In the genomic region with DNA sequence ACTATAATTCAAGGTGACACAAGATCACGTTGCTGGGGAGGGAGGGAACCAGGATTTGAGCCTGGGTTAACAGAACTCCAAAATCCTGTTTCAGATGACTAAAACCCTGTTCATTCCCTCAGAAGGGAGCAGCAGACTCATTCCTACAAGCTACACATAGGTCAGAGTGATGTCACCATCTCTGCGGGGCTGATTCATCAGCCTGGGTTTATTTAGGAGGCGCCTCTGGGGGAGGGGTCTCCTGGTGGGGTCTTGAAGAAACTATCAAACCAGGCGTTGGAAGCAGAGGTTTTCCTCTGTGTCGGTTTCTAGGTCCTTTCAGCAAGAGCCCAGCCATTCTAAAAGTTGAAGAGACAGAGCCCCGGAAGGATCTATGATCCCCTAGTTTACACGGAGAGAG, we compare ENCODE assay signal across 8 mouse cellular contexts. TPM values are rescaled to one million over a fixed set of nuclear protein-coding genes. Genes with fewer than 3 reads are reported as not detected.
DNase-seq lines count a peak whose midpoint lies in the region; ATAC-seq lines count a peak whose summit lies in the region.

No protein-coding gene starts in this region.

- H3K4me3 ChIP-seq in megakaryocyte, embryonic 14.5 days (replicated peaks): peak overlapping the region; percentile 99
- peak overlapping the region; percentile 98 for H3K4me3 ChIP-seq in limb, embryonic 10.5 days
- peak overlapping the region; percentile 89 for H3K4me3 ChIP-seq in stomach, embryonic 14.5 days (ENCODE audit: low read depth, low read length)

- no peak for ATAC-seq in megakaryocyte, adult 5-6 weeks (ENCODE audit: poor library complexity, severe bottlenecking)
- ATAC-seq in stomach, embryonic 14.5 days (ENCODE audit: insufficient number of reproducible peaks, insufficient read depth, low FRiP score, low read depth): no peak

- peaks cover 7% of the 10 kb centered on the region for H3K9me3 ChIP-seq in megakaryocyte, embryonic 14.5 days
- no peaks in the 10 kb centered on the region for H3K9me3 ChIP-seq in limb, embryonic 10.5 days (replicated peaks)
- no peaks in the 10 kb centered on the region for H3K9me3 ChIP-seq in stomach, embryonic 14.5 days (ENCODE audit: control insufficient read depth, low read depth, low read length)

- peaks cover 50% of the 10 kb centered on the region for H3K4me1 ChIP-seq in megakaryocyte, embryonic 14.5 days
- H3K4me1 ChIP-seq in limb, embryonic 10.5 days: peaks cover 47% of the 10 kb centered on the region
- H3K4me1 ChIP-seq in stomach, embryonic 14.5 days (ENCODE audit: control insufficient read depth, insufficient read depth, low read length): peaks cover 22% of the 10 kb centered on the region; the same call in 1 of the 2 replicates

- H3K27me3 ChIP-seq in megakaryocyte, embryonic 14.5 days (replicated peaks): peaks cover 27% of the 10 kb centered on the region
- peaks cover 14% of the 10 kb centered on the region for H3K27me3 ChIP-seq in limb, embryonic 10.5 days (ENCODE audit: low read depth, poor library complexity, severe bottlenecking)
- H3K27me3 ChIP-seq in stomach, embryonic 14.5 days (ENCODE audit: control insufficient read depth, insufficient read depth, low read length): no peaks in the 10 kb centered on the region

- 18% methylated on average over 7 of the region's 7 CpGs for WGBS in limb, embryonic 10.5 days
- 13% methylated on average over 7 of the region's 7 CpGs for WGBS in stomach, embryonic 14.5 days

- DNase-seq in adrenal gland, adult 2 months: peak; percentile 64
- DNase-seq in adrenal gland, postnatal 25 days: no peak
- peak; percentile 39 for DNase-seq in limb, embryonic 10.5 days (ENCODE audit: low spot score)
- no peak for DNase-seq in right cerebral cortex, postnatal 25 days
- no peak for DNase-seq in cerebellum, postnatal 14 days

- peak overlapping the region; percentile 98 for H3K4me2 ChIP-seq in stomach, embryonic 14.5 days (replicated peaks; ENCODE audit: low read depth, low read length)

- peak overlapping the region; percentile 74; the same call in 1 of the 2 replicates for H3K9ac ChIP-seq in stomach, embryonic 14.5 days (replicated peaks; ENCODE audit: low read depth, low read length)

- H3K27ac ChIP-seq in limb, embryonic 10.5 days: peak overlapping the region; percentile 97
- H3K27ac ChIP-seq in stomach, embryonic 14.5 days (ENCODE audit: low read length): peak overlapping the region; percentile 85

- H3K36me3 ChIP-seq in megakaryocyte, embryonic 14.5 days (replicated peaks; ENCODE audit: low read length): peaks cover 9% of the 10 kb centered on the region
- peaks cover 12% of the 10 kb centered on the region for H3K36me3 ChIP-seq in limb, embryonic 10.5 days
- H3K36me3 ChIP-seq in stomach, embryonic 14.5 days (ENCODE audit: control insufficient read depth, insufficient read depth, low read length): peaks cover 4% of the 10 kb centered on the region

RNA-seq across cellular contexts. Expression of a gene that starts 0.7 kb away (rescaled TPM):
- 10 to 100 TPM; 36.5 to 49.5 TPM for total RNA-seq in adrenal gland, adult 2 months (2021)
- 61.7 and 65.0 TPM in 2 replicates for polyA plus RNA-seq in adrenal gland, adult 2 months (2012; rRNA removed)
- total RNA-seq in adrenal gland, postnatal 25 days (2021): 42.9 and 57.5 TPM in 2 replicates
- 2.0 and 8.4 TPM in 2 replicates for polyA plus RNA-seq in megakaryocyte, embryonic 14.5 days (2012; ENCODE audit: insufficient read depth, low replicate concordance)
- total RNA-seq in megakaryocyte, adult 5-6 weeks (2015): 4.4 and 6.1 TPM in 2 replicates
- 3.6 and 6.3 TPM in 2 replicates for total RNA-seq in megakaryocyte, adult 5-6 weeks (2017)
- polyA plus RNA-seq in limb, embryonic 10.5 days (2016; fragmentation: Nextera tagmentation; extraction: Ambion mirVana): 6.8 and 9.7 TPM in 2 replicates
- 12.1 and 12.5 TPM in 2 replicates for polyA plus RNA-seq in stomach, embryonic 14.5 days (2014; fragmentation: Nextera tagmentation; extraction: Ambion mirVana)

RNA-seq across cellular contexts. Expression of a gene that starts 32.8 kb away (rescaled TPM):
- 100 to 1,000 TPM in 1 of 2 experiments, 10 to 100 TPM in 1; 92.8 to 151 TPM for total RNA-seq in adrenal gland, adult 2 months (2021)
- 48.1 and 48.3 TPM in 2 replicates for polyA plus RNA-seq in adrenal gland, adult 2 months (2012; rRNA removed)
- 110 and 122 TPM in 2 replicates for total RNA-seq in adrenal gland, postnatal 25 days (2021)
- 56.4 and 173 TPM in 2 replicates for polyA plus RNA-seq in megakaryocyte, embryonic 14.5 days (2012; ENCODE audit: insufficient read depth, low replicate concordance)
- total RNA-seq in megakaryocyte, adult 5-6 weeks (2015): 46.0 and 49.2 TPM in 2 replicates
- 39.6 and 54.1 TPM in 2 replicates for total RNA-seq in megakaryocyte, adult 5-6 weeks (2017)
- polyA plus RNA-seq in limb, embryonic 10.5 days (2016; fragmentation: Nextera tagmentation; extraction: Ambion mirVana): 351 and 426 TPM in 2 replicates
- polyA plus RNA-seq in stomach, embryonic 14.5 days (2014; fragmentation: Nextera tagmentation; extraction: Ambion mirVana): 367 and 376 TPM in 2 replicates

RNA-seq across cellular contexts. Expression of a gene that starts 33.0 kb away (rescaled TPM):
- 100 to 1,000 TPM; 136 to 160 TPM for total RNA-seq in adrenal gland, adult 2 months (2021)
- 94.1 and 119 TPM in 2 replicates for polyA plus RNA-seq in adrenal gland, adult 2 months (2012; rRNA removed)
- 150 and 151 TPM in 2 replicates for total RNA-seq in adrenal gland, postnatal 25 days (2021)
- polyA plus RNA-seq in megakaryocyte, embryonic 14.5 days (2012; ENCODE audit: insufficient read depth, low replicate concordance): 9.1 and 10.8 TPM in 2 replicates
- 110 and 116 TPM in 2 replicates for total RNA-seq in megakaryocyte, adult 5-6 weeks (2015)
- 153 and 155 TPM in 2 replicates for total RNA-seq in megakaryocyte, adult 5-6 weeks (2017)
- polyA plus RNA-seq in limb, embryonic 10.5 days (2016; fragmentation: Nextera tagmentation; extraction: Ambion mirVana): 278 and 295 TPM in 2 replicates
- 218 and 224 TPM in 2 replicates for polyA plus RNA-seq in stomach, embryonic 14.5 days (2014; fragmentation: Nextera tagmentation; extraction: Ambion mirVana)

RNA-seq across cellular contexts. Expression of a gene that starts 33.1 kb away (rescaled TPM):
- 1 to 10 TPM; 5.2 to 9.9 TPM for total RNA-seq in adrenal gland, adult 2 months (2021)
- polyA plus RNA-seq in adrenal gland, adult 2 months (2012; rRNA removed): 8.1 and 10.8 TPM in 2 replicates
- 6.3 and 7.2 TPM in 2 replicates for total RNA-seq in adrenal gland, postnatal 25 days (2021)
- 4.1 TPM in 1 of 2 replicates, not detected in the other for polyA plus RNA-seq in megakaryocyte, embryonic 14.5 days (2012; ENCODE audit: insufficient read depth, low replicate concordance)
- not detected in 2 replicates for total RNA-seq in megakaryocyte, adult 5-6 weeks (2015)
- not detected in 2 replicates for total RNA-seq in megakaryocyte, adult 5-6 weeks (2017)
- polyA plus RNA-seq in limb, embryonic 10.5 days (2016; fragmentation: Nextera tagmentation; extraction: Ambion mirVana): 5.2 and 5.7 TPM in 2 replicates
- 8.7 TPM in 2 replicates for polyA plus RNA-seq in stomach, embryonic 14.5 days (2014; fragmentation: Nextera tagmentation; extraction: Ambion mirVana)

RNA-seq across cellular contexts. Expression of a gene that starts 45.3 kb away (rescaled TPM):
- total RNA-seq in adrenal gland, adult 2 months (2021): 10 to 100 TPM; 20.1 to 27.2 TPM
- 91.9 and 101 TPM in 2 replicates for polyA plus RNA-seq in adrenal gland, adult 2 months (2012; rRNA removed)
- 20.4 and 27.4 TPM in 2 replicates for total RNA-seq in adrenal gland, postnatal 25 days (2021)
- polyA plus RNA-seq in megakaryocyte, embryonic 14.5 days (2012; ENCODE audit: insufficient read depth, low replicate concordance): 32.5 and 90.9 TPM in 2 replicates
- total RNA-seq in megakaryocyte, adult 5-6 weeks (2015): 13.5 and 14.3 TPM in 2 replicates
- 10.3 and 11.2 TPM in 2 replicates for total RNA-seq in megakaryocyte, adult 5-6 weeks (2017)
- 73.8 and 77.9 TPM in 2 replicates for polyA plus RNA-seq in limb, embryonic 10.5 days (2016; fragmentation: Nextera tagmentation; extraction: Ambion mirVana)
- 42.7 and 44.1 TPM in 2 replicates for polyA plus RNA-seq in stomach, embryonic 14.5 days (2014; fragmentation: Nextera tagmentation; extraction: Ambion mirVana)

Comparison
In these comparisons a context has a peak if more than half of its experiments do, and no peak if none do; other contexts are left out.
1. DNase-seq: peak in adrenal gland, adult 2 months (single experiment) and limb, embryonic 10.5 days (single experiment); none in adrenal gland, postnatal 25 days (single experiment), right cerebral cortex, postnatal 25 days (single experiment) and cerebellum, postnatal 14 days (0 of 2).
2. Peak in every context shown above with its lines, with median percentiles within 50 percentile points of each other: H3K4me3 ChIP-seq.